Mouse (Mus musculus) natural killer cell, adult 2 months (primary cell): Measurements from ENCODE around the gene Siva1.

Experiments
- DNase-seq, 2 experiments: peaks; one replicate each; pipeline ENCODE4 v3.0.0; 2022; ENCODE audit warnings: low spot score in 2 of 2

Gene Siva1

GRCm38 (mm10) chr12:112678555-112679026, 34.1 kb downstream of the Siva1 start, which contains the start of gene Zbtb42:
TSS of gene Zbtb42 (plus strand) at chr12:112678828.
- DNase-seq: peak; percentile 33 to 42

GRCm38 (mm10) chr12:112679027-112679996, 34.8 kb downstream of the Siva1 start:
- DNase-seq: no peak

- DNase-seq: no peak
Observed at GRCm38 (mm10) chr12:112683351-112683750, 38.9 kb downstream of the Siva1 start.

- peak; percentile 48 to 51 for DNase-seq
Observed at GRCm38 (mm10) chr12:112688458-112688857, 44.0 kb downstream of the Siva1 start.

GRCm38 (mm10) chr12:112693185-112694126, 49.0 kb downstream of the Siva1 start:
- DNase-seq: peak; percentile 88 to 90

- DNase-seq: no peak
Observed at GRCm38 (mm10) chr12:112694127-112694475, 49.6 kb downstream of the Siva1 start.

- DNase-seq: no peak
Observed at GRCm38 (mm10) chr12:112696806-112697425, 52.4 kb downstream of the Siva1 start.
